Mouse (Mus musculus): ENCODE data around the gene Sgip1. TPM values are rescaled to one million over a fixed set of nuclear protein-coding genes. Genes with fewer than 3 reads are reported as not detected.

Gene Sgip1
- total and polyA plus RNA-seq, 3 experiments = 0.92 to 5.6 TPM; not detected in 1

GRCm38 (mm10) chr4:102987325-102987724, 246.2 kb downstream of the Sgip1 start:
- Histone ChIP-seq H3K79me2 (ENCODE audit: control insufficient read depth, insufficient read depth, low read length, poor library complexity) (no peaks in the 10 kb centered on the region), H3K9me3 (replicated peaks; ENCODE audit: insufficient read depth, low read length) (no peaks in the 10 kb centered on the region), H3K27me3 (ENCODE audit: control insufficient read depth in 1 of 2, insufficient read depth in 2 of 2, low read length in 2 of 2) (0 out of 4 replicates have a peak, but pooled peaks cover 0 to 2% of the 10 kb centered on the region in 2 experiments), H3K4me1 (ENCODE audit: control insufficient read depth in 1 of 2, insufficient read depth in 2 of 2, low read length in 2 of 2) (no peaks in the 10 kb centered on the region; a peak in 1 of 4 replicates), H3K36me3 (ENCODE audit: control insufficient read depth in 1 of 2, insufficient read depth in 2 of 2, low read length in 2 of 2) (no peaks in the 10 kb centered on the region; a peak in 1 of 4 replicates), H3K4me3 (ENCODE audit: control insufficient read depth in 1 of 2, insufficient read depth in 1 of 2, low read depth in 2 of 2, low read length in 2 of 2) (no peak overlapping the region), H3K9ac (ENCODE audit: control insufficient read depth, low read depth, low read length, poor library complexity, severe bottlenecking) (no peak overlapping the region), H3K27ac (ENCODE audit: control insufficient read depth, low read depth, low read length) (no peak overlapping the region)
- no peak for DNase-seq (ENCODE audit: low read depth, low spot score)
- no peak for TF ChIP-seq RCOR1 (IDR thresholded peaks at IDR 0.05; ENCODE audit: low read depth, low read length)
- no peak for TF ChIP-seq KAT2A (conservative IDR thresholded peaks at IDR 0.05; ENCODE audit: low read depth, low read length)
- TF ChIP-seq MAX (IDR thresholded peaks at IDR 0.05; ENCODE audit: low read length) = no peak
- TF ChIP-seq JUND (IDR thresholded peaks at IDR 0.05; ENCODE audit: low read depth, low read length) = no peak
- TF ChIP-seq CHD1 (IDR thresholded peaks at IDR 0.05; ENCODE audit: low read depth, low read length) = no peak
- no peak for TF ChIP-seq USF2 (IDR thresholded peaks at IDR 0.05; ENCODE audit: borderline replicate concordance in 1 of 2, insufficient read depth in 1 of 2, low read depth in 1 of 2, low read length in 2 of 2)
- no peak for TF ChIP-seq SMC3 (IDR thresholded peaks at IDR 0.05; ENCODE audit: low read depth, low read length)
- TF ChIP-seq POLR2A (IDR thresholded peaks at IDR 0.05; ENCODE audit: control insufficient read depth in 1 of 2, insufficient read depth in 1 of 2, low read depth in 1 of 2, low read length in 2 of 2, poor library complexity in 1 of 2) = no peak

- 0 out of 4 replicates have a peak, but pooled peaks cover 0 to 2% of the 10 kb centered on the region in 2 experiments for H3K27me3 ChIP-seq (ENCODE audit: control insufficient read depth in 1 of 2, insufficient read depth in 2 of 2, low read length in 2 of 2)
- no peak overlapping the region for H3K27ac ChIP-seq (ENCODE audit: control insufficient read depth, low read depth, low read length)
- H3K9ac ChIP-seq (ENCODE audit: control insufficient read depth, low read depth, low read length, poor library complexity, severe bottlenecking) = no peak overlapping the region
- no peaks in the 10 kb centered on the region; a peak in 1 of 4 replicates for H3K36me3 ChIP-seq (ENCODE audit: control insufficient read depth in 1 of 2, insufficient read depth in 2 of 2, low read length in 2 of 2)
- no peaks in the 10 kb centered on the region for H3K9me3 ChIP-seq (replicated peaks; ENCODE audit: insufficient read depth, low read length)
- H3K79me2 ChIP-seq (ENCODE audit: control insufficient read depth, insufficient read depth, low read length, poor library complexity) = no peaks in the 10 kb centered on the region
- H3K4me3 ChIP-seq (ENCODE audit: control insufficient read depth in 1 of 2, insufficient read depth in 1 of 2, low read depth in 2 of 2, low read length in 2 of 2) = no peak overlapping the region
- H3K4me1 ChIP-seq (ENCODE audit: control insufficient read depth in 1 of 2, insufficient read depth in 2 of 2, low read length in 2 of 2) = no peaks in the 10 kb centered on the region; a peak in 1 of 4 replicates
- no peak for DNase-seq (ENCODE audit: low read depth, low spot score)
- TF ChIP-seq MAZ (IDR thresholded peaks at IDR 0.05; ENCODE audit: low read depth, low read length) (no peak), TBP (IDR thresholded peaks at IDR 0.05; ENCODE audit: low read depth, low read length) (no peak), MXI1 (IDR thresholded peaks at IDR 0.05; ENCODE audit: low read depth, low read length) (no peak), ZMIZ1 (IDR thresholded peaks at IDR 0.05; ENCODE audit: low read depth, low read length) (no peak), E2F4 (IDR thresholded peaks at IDR 0.05; ENCODE audit: borderline replicate concordance, low read depth, low read length) (no peak), BHLHE40 (IDR thresholded peaks at IDR 0.05; ENCODE audit: borderline replicate concordance, low read depth, low read length) (no peak), ZC3H11A (IDR thresholded peaks at IDR 0.05; ENCODE audit: low read depth, low read length) (no peak), TCF12 (IDR thresholded peaks at IDR 0.05; ENCODE audit: low read depth, low read length) (no peak), HCFC1 (IDR thresholded peaks at IDR 0.05; ENCODE audit: low read depth, low read length) (no peak), CHD2 (IDR thresholded peaks at IDR 0.05; ENCODE audit: low read length) (no peak), CHD1 (IDR thresholded peaks at IDR 0.05; ENCODE audit: low read depth, low read length) (no peak), UBTF (IDR thresholded peaks at IDR 0.05; ENCODE audit: borderline replicate concordance, insufficient read depth, low read depth, low read length) (no peak), NELFE (IDR thresholded peaks at IDR 0.05; ENCODE audit: low read depth, low read length) (no peak), MAX (IDR thresholded peaks at IDR 0.05; ENCODE audit: low read length) (no peak), MYC (IDR thresholded peaks at IDR 0.05; ENCODE audit: low read depth, low read length) (no peak)
These were observed 246.7 kb downstream of the Sgip1 start for GRCm38 (mm10) chr4:102987756-102988155.
